In the genomic region with DNA sequence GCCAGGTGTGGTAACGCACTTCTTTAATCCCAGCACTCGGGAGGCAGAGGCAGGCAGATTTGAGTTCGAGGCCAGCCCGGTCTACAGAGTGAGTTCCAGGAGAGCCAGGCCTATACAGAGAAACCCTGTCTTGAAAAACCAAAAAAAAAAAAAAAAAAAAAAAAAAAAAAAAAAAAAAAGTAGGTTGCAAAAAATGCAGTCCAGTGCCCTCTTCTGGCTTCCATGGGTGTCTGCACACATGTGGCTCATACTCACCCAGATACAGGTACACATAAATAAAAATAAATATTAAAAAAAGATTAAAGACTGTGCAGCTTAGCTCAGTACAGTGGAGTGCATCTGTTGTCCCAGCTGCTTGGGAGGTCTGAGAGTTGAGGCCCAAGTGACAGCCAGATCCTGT, we compare ENCODE assay signal across 16 mouse cellular contexts. TPM values are rescaled to one million over a fixed set of nuclear protein-coding genes. Genes with fewer than 3 reads are reported as not detected.
DNase-seq lines count a peak whose midpoint lies in the region; ATAC-seq and TF ChIP-seq lines count a peak whose summit lies in the region.
"Not testable (repeated sequence)": the region's sequence is repeated elsewhere in the genome, so short reads cannot be mapped to it uniquely, and the experiment has no call there.
"Had no signal": no experiment of that assay in that cellular context is flagged by ENCODE, and none has a peak within 500 bp of the region (broad histone marks: within the 10 kb centered on the region; RNA-seq: fewer than 3 reads in every experiment).

No protein-coding gene starts in this region.

- TF ChIP-seq CTCF in E14TG2a.4 (conservative IDR thresholded peaks at IDR 0.05; ENCODE audit: low read length) (peak; percentile 29), Patski (IDR thresholded peaks at IDR 0.05) (peak; percentile 34)
- peak; percentile 17 for TF ChIP-seq CTCF in heart, adult 2 months (IDR thresholded peaks at IDR 0.05)
- 0 out of 2 replicates have a peak, but pooled peaks have one; percentile 7 for TF ChIP-seq CTCF in hindbrain, postnatal 0 days (IDR thresholded peaks at IDR 0.05; ENCODE audit: low read depth)
- TF ChIP-seq CTCF in left cerebral cortex, adult 2 months (IDR thresholded peaks at IDR 0.05), result peak; percentile 14

- in situ Hi-C loops in Patski (cut with MboI; ENCODE audit: low pct_unique_long_range_greater_than_20kb), result not testable (repeated sequence)

- not testable (repeated sequence) for H3K9ac ChIP-seq in heart, adult 2 months (ENCODE audit: low read depth, low read length); hindbrain, postnatal 0 days (replicated peaks; ENCODE audit: low read length)

- H3K36me3 ChIP-seq in E14TG2a.4 (ENCODE audit: insufficient read depth, low read length); heart, adult 2 months (ENCODE audit: control insufficient read depth, insufficient read depth, low read length); hindbrain, postnatal 0 days (ENCODE audit: insufficient read depth, low read length); midbrain, embryonic 10.5 days; splenic B cell, adult 2 months (ENCODE audit: control insufficient read depth, insufficient read depth, low read length, poor library complexity, severe bottlenecking): not testable (repeated sequence)

- CTCF ChIA-PET in Patski (lab: Charles Lee), result not testable (repeated sequence)

- WGBS in heart, adult 2 months, result 95% methylated on average over 4 of the region's 4 CpGs
- WGBS in hindbrain, postnatal 0 days, result 92% methylated on average over 4 of the region's 4 CpGs
- WGBS in midbrain, embryonic 10.5 days, result 83% methylated on average over 4 of the region's 4 CpGs

- not testable (repeated sequence) for H3K9me3 ChIP-seq in E14TG2a.4 (ENCODE audit: low read length); hindbrain, postnatal 0 days (ENCODE audit: low read length); midbrain, embryonic 10.5 days (replicated peaks)

- not testable (repeated sequence) for DNase-seq in Patski (ENCODE audit: low read depth, low spot score); heart, adult 2 months; hindbrain, postnatal 0 days (ENCODE audit: low spot score); left cerebral cortex, adult 2 months (ENCODE audit: extremely low spot score in 1 of 2, low spot score in 2 of 2); midbrain, embryonic 10.5 days (ENCODE audit: low spot score)
- peak; percentile 12 for DNase-seq in splenic B cell, adult 2 months (ENCODE audit: low read depth, low spot score)

- not testable (repeated sequence) for ATAC-seq in Patski; hindbrain, postnatal 0 days

- not testable (repeated sequence) for TF ChIP-seq POLR2A in heart, adult 2 months (IDR thresholded peaks at IDR 0.05; ENCODE audit: insufficient read depth, low read depth, low read length)

- POLR2A ChIA-PET in Patski (lab: Charles Lee), result not testable (repeated sequence)

- not testable (repeated sequence) for H3K79me2 ChIP-seq in heart, adult 2 months (replicated peaks; ENCODE audit: control insufficient read depth, insufficient read depth, low read length)

- TF ChIP-seq EP300 in heart, adult 2 months (IDR thresholded peaks at IDR 0.05; ENCODE audit: insufficient read depth, low read depth, low read length), result not testable (repeated sequence)

- H3K27ac ChIP-seq in heart, adult 2 months; hindbrain, postnatal 0 days: not testable (repeated sequence)
- peak overlapping the region; percentile 63; the same call in 1 of the 2 replicates for H3K27ac ChIP-seq in left cerebral cortex, adult 2 months
- H3K27ac ChIP-seq in midbrain, embryonic 10.5 days (replicated peaks), result peak overlapping the region; percentile 88

- intact Hi-C loops in heart, adult 2 months (cut with DNase I); left cerebral cortex, adult 2 months (cut with DNase I): not testable (repeated sequence)

- H3K4me3 ChIP-seq in E14TG2a.4 (replicated peaks; ENCODE audit: low read length); heart, adult 2 months; hindbrain, postnatal 0 days (ENCODE audit: low read length); left cerebral cortex, adult 2 months; midbrain, embryonic 10.5 days: not testable (repeated sequence)

- H3K4me2 ChIP-seq in hindbrain, postnatal 0 days (ENCODE audit: low read depth, low read length), result not testable (repeated sequence)

- H3K4me1 ChIP-seq in E14TG2a.4 (replicated peaks; ENCODE audit: low read depth, low read length), result peaks cover 62% of the 10 kb centered on the region
- not testable (repeated sequence) for H3K4me1 ChIP-seq in heart, adult 2 months (ENCODE audit: control insufficient read depth, insufficient read depth, low read length); hindbrain, postnatal 0 days (ENCODE audit: insufficient read depth, low read length)
- H3K4me1 ChIP-seq in midbrain, embryonic 10.5 days, result peaks cover 39% of the 10 kb centered on the region

- H3K27me3 ChIP-seq in E14TG2a.4 (ENCODE audit: insufficient read depth, low read length); heart, adult 2 months (ENCODE audit: control insufficient read depth, insufficient read depth, low read length); hindbrain, postnatal 0 days (ENCODE audit: insufficient read depth, low read length); midbrain, embryonic 10.5 days (ENCODE audit: low read depth, poor library complexity, severe bottlenecking); splenic B cell, adult 2 months (ENCODE audit: control insufficient read depth, insufficient read depth, low read length, poor library complexity, severe bottlenecking): not testable (repeated sequence)
- peaks cover 32% of the 10 kb centered on the region for H3K27me3 ChIP-seq in Patski

RNA-seq across cellular contexts. Expression of gene Cdk5r2, which starts 31.1 kb away (rescaled TPM):
- not detected for polyA plus RNA-seq in Patski (2021)
- under 1 TPM in 1 of 2 experiments, not detected in 1; 0.07 TPM for total RNA-seq in heart, adult 2 months (2021)
- polyA plus RNA-seq in heart, adult 2 months (2012; rRNA removed), result 0.06 and 0.15 TPM in 2 replicates
- 59.2 and 75.3 TPM in 2 replicates for total RNA-seq in hindbrain, postnatal 0 days (2014; rRNA removed)
- polyA plus RNA-seq in hindbrain, postnatal 0 days (2015; fragmentation: Nextera tagmentation; extraction: Ambion mirVana), result 12.3 and 13.6 TPM in 2 replicates
- total RNA-seq in left cerebral cortex, adult 2 months (2021), result 100 to 1,000 TPM; 365 to 389 TPM
- 1.3 and 2.2 TPM in 2 replicates for polyA plus RNA-seq in midbrain, embryonic 10.5 days (2016; fragmentation: Nextera tagmentation; extraction: Ambion mirVana)
- total RNA-seq: gastrocnemius, adult 18-20 months; gastrocnemius, postnatal 36 days; granulocyte monocyte progenitor cell, adult 5-6 weeks; heart, postnatal 25 days; hematopoietic stem cell, adult 5-6 weeks had no signal
- polyA plus RNA-seq: heart, postnatal 0 days had no signal

RNA-seq across cellular contexts. Expression of gene Wnt10a, which starts 32.3 kb away (rescaled TPM):
- polyA plus RNA-seq in Patski (2021), result not detected
- total RNA-seq in heart, adult 2 months (2021), result not detected
- not detected in 2 replicates for polyA plus RNA-seq in heart, adult 2 months (2012; rRNA removed)
- total RNA-seq in hindbrain, postnatal 0 days (2014; rRNA removed), result 1.8 and 2.7 TPM in 2 replicates
- polyA plus RNA-seq in hindbrain, postnatal 0 days (2015; fragmentation: Nextera tagmentation; extraction: Ambion mirVana), result 0.48 and 0.68 TPM in 2 replicates
- 10 to 100 TPM; 15.0 to 18.2 TPM for total RNA-seq in left cerebral cortex, adult 2 months (2021)
- 0.85 and 1.3 TPM in 2 replicates for polyA plus RNA-seq in midbrain, embryonic 10.5 days (2016; fragmentation: Nextera tagmentation; extraction: Ambion mirVana)
- total RNA-seq: gastrocnemius, postnatal 36 days; granulocyte monocyte progenitor cell, adult 5-6 weeks; heart, adult 8-10 months; heart, postnatal 25 days; hematopoietic stem cell, adult 5-6 weeks had no signal
- polyA plus RNA-seq: heart, embryonic 11.5 days; heart, embryonic 14.5 days; heart, postnatal 0 days had no signal

RNA-seq across cellular contexts. Expression of gene Wnt6, which starts 51.9 kb away (rescaled TPM):
- not detected for polyA plus RNA-seq in Patski (2021)
- under 1 TPM; 0.32 to 0.70 TPM for total RNA-seq in heart, adult 2 months (2021)
- polyA plus RNA-seq in heart, adult 2 months (2012; rRNA removed), result 0.38 and 0.39 TPM in 2 replicates
- 5.9 and 11.2 TPM in 2 replicates for total RNA-seq in hindbrain, postnatal 0 days (2014; rRNA removed)
- 6.7 and 7.4 TPM in 2 replicates for polyA plus RNA-seq in hindbrain, postnatal 0 days (2015; fragmentation: Nextera tagmentation; extraction: Ambion mirVana)
- total RNA-seq in left cerebral cortex, adult 2 months (2021), result 1 to 10 TPM; 2.1 to 4.7 TPM
- polyA plus RNA-seq in midbrain, embryonic 10.5 days (2016; fragmentation: Nextera tagmentation; extraction: Ambion mirVana), result 8.7 and 11.0 TPM in 2 replicates
- total RNA-seq: hematopoietic stem cell, adult 5-6 weeks had no signal
